Mouse (Mus musculus): ENCODE results near the gene C330007P06Rik. TPM values are rescaled to one million over a fixed set of nuclear protein-coding genes. Genes with fewer than 3 reads are reported as not detected.
A peak's percentile ranks its signal among the peaks of the same experiment; 100 is the strongest.

The C330007P06Rik gene
- polyA plus RNA-seq, 1 experiment from 2014 or later: 19.3 TPM

- Histone ChIP-seq H3K9me3 (no peaks in the 10 kb centered on the region), H3K27ac (replicated peaks) (no peak overlapping the region), H3K9ac (peak overlapping the region; percentile 52; the same call in 1 of the 2 replicates), H3K4me3 (peak overlapping the region; percentile 29), H3K4me1 (peaks cover 28% of the 10 kb centered on the region), H3K27me3 (replicated peaks) (no peaks in the 10 kb centered on the region), H3K36me3 (no peaks in the 10 kb centered on the region), H3K4me2 (peak overlapping the region; percentile 60)
- no peak for ATAC-seq (ENCODE audit: extremely low read depth, insufficient number of reproducible peaks, low FRiP score, low TSS enrichment)
- 19% methylated on average over 19 of the region's 19 CpGs for WGBS
These were observed 40.4 kb downstream of the C330007P06Rik start for GRCm38 (mm10) chrX:36833397-36834084.

- H3K9me3 ChIP-seq: no peaks in the 10 kb centered on the region
- peak overlapping the region; percentile 54 for H3K27ac ChIP-seq (replicated peaks)
- H3K9ac ChIP-seq: no peak overlapping the region
- H3K36me3 ChIP-seq: no peaks in the 10 kb centered on the region
- no peaks in the 10 kb centered on the region for H3K27me3 ChIP-seq (replicated peaks)
- WGBS: 32% methylated on average over 4 of the region's 4 CpGs
- H3K4me1 ChIP-seq: peaks cover 28% of the 10 kb centered on the region
- ATAC-seq (ENCODE audit: extremely low read depth, insufficient number of reproducible peaks, low FRiP score, low TSS enrichment): no peak
- H3K4me3 ChIP-seq: no peak overlapping the region
- no peak overlapping the region for H3K4me2 ChIP-seq
These were observed 42.3 kb downstream of the C330007P06Rik start for GRCm38 (mm10) chrX:36831632-36832031.

GRCm38 (mm10) chrX:36830271-36830670, 43.6 kb downstream of the C330007P06Rik start:
- Histone ChIP-seq H3K4me2 (no peak overlapping the region), H3K4me3 (no peak overlapping the region), H3K27ac (replicated peaks) (no peak overlapping the region), H3K9ac (no peak overlapping the region), H3K27me3 (replicated peaks) (no peaks in the 10 kb centered on the region), H3K36me3 (no peaks in the 10 kb centered on the region), H3K9me3 (no peaks in the 10 kb centered on the region), H3K4me1 (peaks cover 28% of the 10 kb centered on the region)
- WGBS: 20% methylated on average over 5 of the region's 5 CpGs
- ATAC-seq (ENCODE audit: extremely low read depth, insufficient number of reproducible peaks, low FRiP score, low TSS enrichment): no peak

DNA sequence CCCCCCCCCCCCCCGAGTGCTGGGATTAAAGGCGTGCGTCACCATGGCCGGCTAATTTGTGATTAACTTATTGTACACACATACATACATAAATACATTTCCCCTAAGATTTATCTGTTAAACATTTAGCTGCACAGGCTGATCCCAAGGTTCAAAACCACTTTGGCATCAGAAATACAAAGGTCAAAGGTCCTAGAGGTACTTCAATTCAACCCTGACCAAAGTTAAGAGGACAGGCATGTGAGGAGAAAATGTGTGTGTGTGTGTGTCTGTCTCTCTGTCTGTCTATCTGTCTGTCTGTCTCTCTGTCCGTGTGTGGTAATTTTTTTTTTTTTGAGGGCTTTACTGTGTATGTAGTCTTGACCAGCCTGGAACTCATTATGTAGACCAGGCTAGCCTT, 47.0 kb downstream of the C330007P06Rik start:
- Histone ChIP-seq H3K27ac (replicated peaks) (no peak overlapping the region), H3K4me1 (peaks cover 18% of the 10 kb centered on the region), H3K36me3 (no peaks in the 10 kb centered on the region), H3K4me2 (no peak overlapping the region), H3K4me3 (no peak overlapping the region), H3K9me3 (no peaks in the 10 kb centered on the region), H3K27me3 (replicated peaks) (no peaks in the 10 kb centered on the region), H3K9ac (no peak overlapping the region)
- 86% methylated on average over 4 of the region's 5 CpGs for WGBS
- no peak for ATAC-seq (ENCODE audit: extremely low read depth, insufficient number of reproducible peaks, low FRiP score, low TSS enrichment)

DNA sequence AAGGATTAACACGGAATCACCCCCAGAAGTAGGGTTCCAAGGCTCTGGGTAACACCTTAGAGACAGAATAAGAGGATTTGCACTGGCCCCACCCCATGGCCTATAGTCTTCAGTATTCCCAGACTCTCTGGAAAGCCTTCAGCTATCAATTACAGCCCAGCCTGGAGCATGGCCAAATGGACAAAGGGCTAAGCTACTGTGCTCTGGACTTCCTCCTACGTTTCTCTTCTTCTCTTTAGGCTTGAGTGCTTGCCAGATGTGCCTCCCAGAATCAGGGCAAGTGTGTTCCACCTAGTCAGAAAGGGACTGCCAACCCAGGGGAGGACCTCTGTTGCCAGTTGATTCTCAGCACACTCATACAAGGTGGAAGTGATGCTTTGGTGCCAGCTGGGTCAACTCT, 48.9 kb downstream of the C330007P06Rik start:
- Histone ChIP-seq H3K27ac (replicated peaks) (no peak overlapping the region), H3K9ac (no peak overlapping the region), H3K4me1 (peaks cover 3% of the 10 kb centered on the region; the same call in 1 of the 2 replicates), H3K9me3 (no peaks in the 10 kb centered on the region), H3K27me3 (replicated peaks) (no peaks in the 10 kb centered on the region), H3K4me3 (no peak overlapping the region), H3K36me3 (no peaks in the 10 kb centered on the region), H3K4me2 (no peak overlapping the region)
- ATAC-seq (ENCODE audit: extremely low read depth, insufficient number of reproducible peaks, low FRiP score, low TSS enrichment): no peak
- WGBS: 52% methylated on average over 2 of the region's 2 CpGs

- H3K36me3 ChIP-seq: no peaks in the 10 kb centered on the region
- ATAC-seq (ENCODE audit: extremely low read depth, insufficient number of reproducible peaks, low FRiP score, low TSS enrichment): no peak
These were observed 49.8 kb downstream of the C330007P06Rik start for GRCm38 (mm10) chrX:36823932-36824711.

GRCm38 (mm10) chrX:36820201-36820600, 53.7 kb downstream of the C330007P06Rik start:
- no peak for ATAC-seq (ENCODE audit: extremely low read depth, insufficient number of reproducible peaks, low FRiP score, low TSS enrichment)
- Histone ChIP-seq H3K4me3 (no peak overlapping the region), H3K9me3 (no peaks in the 10 kb centered on the region), H3K9ac (no peak overlapping the region), H3K4me2 (no peak overlapping the region), H3K27ac (replicated peaks) (no peak overlapping the region), H3K4me1 (peaks cover 7% of the 10 kb centered on the region), H3K36me3 (no peaks in the 10 kb centered on the region), H3K27me3 (replicated peaks) (no peaks in the 10 kb centered on the region)
- WGBS: 15% methylated on average over 4 of the region's 4 CpGs

More at GRCm38 (mm10) chrX:36823932-36824711, 49.8 kb downstream of the C330007P06Rik start:
- Histone ChIP-seq H3K27me3 (replicated peaks) (no peaks in the 10 kb centered on the region), H3K4me2 (no peak overlapping the region), H3K4me3 (no peak overlapping the region), H3K9ac (no peak overlapping the region), H3K27ac (replicated peaks) (no peak overlapping the region), H3K4me1 (no peaks in the 10 kb centered on the region), H3K9me3 (no peaks in the 10 kb centered on the region)
- 81% methylated on average over 10 of the region's 10 CpGs for WGBS

- ATAC-seq (ENCODE audit: extremely low read depth, insufficient number of reproducible peaks, low FRiP score, low TSS enrichment): no peak
- WGBS: 68% methylated on average over 3 of the region's 4 CpGs
- no peak overlapping the region for H3K27ac ChIP-seq (replicated peaks)
These were observed 54.3 kb downstream of the C330007P06Rik start for GRCm38 (mm10) chrX:36819575-36819974.

DNA sequence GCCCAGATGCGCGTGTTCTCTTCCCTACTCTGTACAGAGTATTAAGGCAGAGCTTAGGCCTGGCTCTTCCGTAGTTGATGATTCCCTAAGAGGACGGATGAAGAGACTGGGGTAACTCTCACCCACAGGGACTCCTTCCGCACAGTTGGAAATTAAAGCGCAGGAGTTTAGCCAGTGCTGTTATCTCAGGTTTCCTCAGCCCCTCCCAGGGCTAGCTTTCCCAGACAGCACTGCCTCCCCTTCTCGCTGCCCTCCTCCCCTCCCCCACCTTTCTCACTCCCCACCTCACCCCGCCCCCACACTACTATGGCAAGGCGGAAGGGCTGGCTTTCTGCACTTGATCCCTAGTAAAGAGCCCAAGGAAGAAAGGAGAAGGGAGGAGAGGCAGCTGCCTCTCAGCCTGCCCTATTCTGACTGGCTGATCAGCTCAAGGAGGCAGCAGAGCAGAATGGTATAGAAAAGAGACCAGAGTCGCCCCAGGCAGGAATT, 56.9 kb downstream of the C330007P06Rik start:
- peak; percentile 54; the same call in 1 of the 2 replicates for ATAC-seq (ENCODE audit: extremely low read depth, insufficient number of reproducible peaks, low FRiP score, low TSS enrichment)
- Histone ChIP-seq H3K4me3 (peak overlapping the region; percentile 40), H3K27ac (replicated peaks) (peak overlapping the region; percentile 80), H3K9ac (peak overlapping the region; percentile 70), H3K4me1 (peaks cover 7% of the 10 kb centered on the region), H3K9me3 (no peaks in the 10 kb centered on the region), H3K27me3 (replicated peaks) (no peaks in the 10 kb centered on the region), H3K4me2 (peak overlapping the region; percentile 65), H3K36me3 (no peaks in the 10 kb centered on the region)
- WGBS: 15% methylated on average over 9 of the region's 10 CpGs

More at GRCm38 (mm10) chrX:36819575-36819974, 54.3 kb downstream of the C330007P06Rik start:
- Histone ChIP-seq H3K9me3 (no peaks in the 10 kb centered on the region), H3K9ac (no peak overlapping the region), H3K36me3 (no peaks in the 10 kb centered on the region), H3K27me3 (replicated peaks) (no peaks in the 10 kb centered on the region), H3K4me2 (no peak overlapping the region), H3K4me3 (no peak overlapping the region), H3K4me1 (peaks cover 7% of the 10 kb centered on the region)

GRCm38 (mm10) chrX:36816368-36816899, 57.5 kb downstream of the C330007P06Rik start:
- Histone ChIP-seq H3K4me3 (peak overlapping the region; percentile 40), H3K9ac (peak overlapping the region; percentile 70; the same call in 1 of the 2 replicates), H3K36me3 (no peaks in the 10 kb centered on the region), H3K4me2 (peak overlapping the region; percentile 65), H3K4me1 (peaks cover 7% of the 10 kb centered on the region), H3K27me3 (replicated peaks) (no peaks in the 10 kb centered on the region), H3K27ac (replicated peaks) (peak overlapping the region; percentile 80), H3K9me3 (no peaks in the 10 kb centered on the region)
- WGBS: 24% methylated on average over 8 of the region's 8 CpGs
- ATAC-seq (ENCODE audit: extremely low read depth, insufficient number of reproducible peaks, low FRiP score, low TSS enrichment): no peak

GRCm38 (mm10) chrX:36815439-36815838, 58.5 kb downstream of the C330007P06Rik start:
- Histone ChIP-seq H3K36me3 (no peaks in the 10 kb centered on the region), H3K4me2 (no peak overlapping the region), H3K4me3 (no peak overlapping the region), H3K27ac (replicated peaks) (no peak overlapping the region), H3K9ac (no peak overlapping the region), H3K27me3 (replicated peaks) (no peaks in the 10 kb centered on the region), H3K9me3 (no peaks in the 10 kb centered on the region), H3K4me1 (peaks cover 7% of the 10 kb centered on the region)
- no peak for ATAC-seq (ENCODE audit: extremely low read depth, insufficient number of reproducible peaks, low FRiP score, low TSS enrichment)
- 68% methylated on average over 3 of the region's 4 CpGs for WGBS
